Mouse (Mus musculus) heart, embryonic 16.5 days (tissue): Measurements from ENCODE around the gene Tcam1. TPM values are rescaled to one million over a fixed set of nuclear protein-coding genes. Genes with fewer than 3 reads are reported as not detected.

Source experiments
- ATAC-seq: fragments of 200-750 bp; cut with Nextera tagmentation; replicated peaks from 2 replicates; pipeline ENCODE4 v1.8.0; 2017; ENCODE audit warnings: moderate number of reproducible peaks; ENCODE audit not compliant: insufficient read depth, low FRiP score; ENCODE audit errors: extremely low read depth
- H3K27ac ChIP-seq: fragments of 300-500 bp; sonication (generic); 2 replicates; pipeline ENCODE4 v1.5.1; 2014; ENCODE audit warnings: mild to moderate bottlenecking, low read length, control low read depth, moderate library complexity
- H3K27me3 ChIP-seq: fragments of 300-500 bp; sonication (generic); 2 replicates; pipeline ENCODE4 v1.6.1; 2014; ENCODE audit warnings: low read length, mixed read lengths; ENCODE audit not compliant: control insufficient read depth, insufficient read depth
- H3K36me3 ChIP-seq: fragments of 300-500 bp; sonication (generic); 2 replicates; pipeline ENCODE4 v1.6.1; 2014; ENCODE audit not compliant: control insufficient read depth, insufficient read depth
- H3K4me1 ChIP-seq: fragments of 300-500 bp; sonication (generic); 2 replicates; pipeline ENCODE4 v1.6.1; 2014; ENCODE audit warnings: low read length, mixed read lengths; ENCODE audit not compliant: control insufficient read depth, insufficient read depth
- H3K4me2 ChIP-seq: fragments of 300-500 bp; sonication (generic); 2 replicates; pipeline ENCODE4 v1.6.1; 2014; ENCODE audit warnings: low read depth, mild to moderate bottlenecking, control low read depth, low read length
- H3K4me3 ChIP-seq: fragments of 300-500 bp; sonication (generic); 2 replicates; pipeline ENCODE4 v1.5.1; 2014; ENCODE audit warnings: mild to moderate bottlenecking, control low read depth, low read length
- H3K9ac ChIP-seq: fragments of 300-500 bp; sonication (generic); 2 replicates; pipeline ENCODE4 v1.6.1; 2014; ENCODE audit warnings: low read length, control low read depth
- H3K9me3 ChIP-seq: fragments of 300-500 bp; sonication (generic); replicated peaks from 2 replicates; pipeline ENCODE4 v1.6.1; 2016; ENCODE audit warnings: low read length; ENCODE audit not compliant: control insufficient read depth
- WGBS: fragments of 180-500 bp; shearing (Covaris S2); extraction: QIAGEN DNeasy Blood & Tissue Kit; methylation state at CpG from one replicate; pipeline ENCODE4 v1.1.7; 2014; 5-methylcytosine and 5-hydroxymethylcytosine counted together
- polyA plus RNA-seq: library from polyadenylated mRNA; unstranded; fragments of >200 nt; fragmentation: Nextera tagmentation; extraction: Ambion mirVana; gene quantifications from 2 replicates; pipeline ENCODE4 v1.2.1, GENCODE M21; 2015

The Tcam1 gene
- polyA plus RNA-seq, 1 experiment from 2014 or later, result 0.05 TPM

DNA sequence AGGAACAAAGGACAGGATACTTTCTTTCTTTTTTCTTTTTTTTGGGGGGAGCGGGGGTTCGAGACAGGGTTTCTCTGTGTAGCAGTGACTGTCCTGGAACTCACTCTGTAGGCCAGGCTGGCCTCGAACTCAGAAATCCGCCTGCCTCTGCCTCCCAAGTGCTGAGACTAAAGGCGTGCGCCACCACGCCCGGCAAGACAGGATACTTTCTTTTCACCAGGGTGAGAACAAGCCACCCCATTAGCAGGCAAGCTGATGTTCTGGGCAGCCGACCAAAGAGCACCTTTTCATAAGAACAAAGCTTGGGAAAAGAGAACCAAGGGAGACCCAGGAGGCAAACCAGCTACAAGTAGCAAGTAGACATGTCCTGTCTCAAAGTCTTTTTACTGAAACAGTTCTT lies 30.3 kb downstream of the Tcam1 start:
- H3K4me3 ChIP-seq, result no peak overlapping the region
- no peak overlapping the region for H3K4me2 ChIP-seq
- no peaks in the 10 kb centered on the region for H3K9me3 ChIP-seq
- no peak for ATAC-seq
- no peaks in the 10 kb centered on the region for H3K4me1 ChIP-seq
- H3K27me3 ChIP-seq, result no peaks in the 10 kb centered on the region
- 82% methylated on average over 9 of the region's 9 CpGs for WGBS
- H3K27ac ChIP-seq, result no peak overlapping the region
- no peaks in the 10 kb centered on the region for H3K36me3 ChIP-seq
- H3K9ac ChIP-seq, result no peak overlapping the region

DNA sequence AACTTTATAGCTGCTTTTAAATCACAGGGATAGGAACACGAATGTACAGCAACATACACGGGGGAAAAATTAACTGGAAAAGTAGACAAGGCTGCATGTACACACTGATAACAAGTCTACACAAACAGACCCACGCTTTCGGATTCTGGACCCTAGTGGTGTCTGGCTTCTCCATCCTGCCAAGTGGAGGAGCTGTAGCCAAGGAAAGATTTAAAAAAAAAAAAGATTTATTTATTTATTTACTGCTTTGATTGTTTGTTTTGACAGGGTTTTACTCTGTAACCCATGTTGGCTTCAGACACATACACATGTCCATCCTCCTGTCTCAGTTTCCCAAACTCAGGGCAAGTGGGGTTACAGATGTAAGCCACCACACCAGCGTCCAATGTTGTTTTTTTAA lies 31.0 kb downstream of the Tcam1 start:
- no peaks in the 10 kb centered on the region for H3K4me1 ChIP-seq

DNA sequence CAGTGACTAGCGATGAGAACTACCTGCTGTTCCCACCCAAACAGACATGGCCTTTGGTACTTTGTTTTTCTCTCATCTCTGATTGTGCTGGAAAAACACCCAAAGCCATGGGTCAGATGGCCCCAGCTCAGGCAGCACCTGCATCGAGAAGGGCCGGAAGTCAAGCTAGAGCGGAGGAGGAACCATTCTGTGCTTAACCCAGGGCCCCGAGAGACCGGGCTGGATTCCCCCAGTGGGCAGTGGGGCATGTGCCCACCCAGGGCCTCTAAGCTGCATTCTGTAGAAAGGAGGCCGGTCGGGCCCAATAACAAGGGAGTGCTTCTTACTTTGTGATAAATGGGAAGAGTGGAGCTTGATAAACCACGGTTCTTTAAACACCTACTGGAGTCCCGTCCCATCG lies 31.7 kb downstream of the Tcam1 start:
- no peak overlapping the region for H3K9ac ChIP-seq
- no peaks in the 10 kb centered on the region for H3K4me1 ChIP-seq
- no peaks in the 10 kb centered on the region for H3K27me3 ChIP-seq
- no peaks in the 10 kb centered on the region for H3K36me3 ChIP-seq
- no peaks in the 10 kb centered on the region for H3K9me3 ChIP-seq
- H3K27ac ChIP-seq, result no peak overlapping the region
- 76% methylated on average over 11 of the region's 11 CpGs for WGBS
- H3K4me2 ChIP-seq, result no peak overlapping the region
- no peak for ATAC-seq
- H3K4me3 ChIP-seq, result no peak overlapping the region

More for the DNA sequence above, 31.0 kb downstream of the Tcam1 start:
- Histone ChIP-seq H3K4me2 (no peak overlapping the region), H3K4me3 (no peak overlapping the region), H3K27ac (no peak overlapping the region), H3K9me3 (no peaks in the 10 kb centered on the region), H3K36me3 (no peaks in the 10 kb centered on the region), H3K9ac (no peak overlapping the region), H3K27me3 (no peaks in the 10 kb centered on the region)
- 51% methylated on average over 5 of the region's 5 CpGs for WGBS
- no peak for ATAC-seq

DNA sequence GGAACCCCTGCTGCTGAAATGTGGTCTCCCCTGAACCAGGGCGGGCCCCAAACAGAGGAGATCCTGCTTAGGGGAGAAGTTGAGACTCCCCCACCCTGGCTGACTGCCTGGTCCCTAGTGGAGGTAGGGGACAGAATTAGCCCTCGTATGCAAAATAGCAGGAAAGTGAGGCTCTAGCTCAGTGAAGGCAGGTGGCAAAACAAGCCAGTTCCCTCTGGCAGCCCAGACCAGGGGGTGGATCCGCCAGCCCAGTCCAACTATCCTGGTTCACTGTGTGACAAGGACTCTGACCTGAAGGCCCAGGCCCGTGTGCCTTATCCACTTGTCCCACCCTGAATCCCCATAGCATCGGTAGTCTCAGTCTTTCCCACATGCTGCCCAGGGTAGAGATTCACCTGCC lies 33.7 kb downstream of the Tcam1 start:
- no peaks in the 10 kb centered on the region for H3K4me1 ChIP-seq
- ATAC-seq, result no peak
- no peak overlapping the region for H3K27ac ChIP-seq
- H3K9ac ChIP-seq, result no peak overlapping the region
- no peaks in the 10 kb centered on the region for H3K9me3 ChIP-seq
- H3K4me3 ChIP-seq, result no peak overlapping the region
- 71% methylated on average over 5 of the region's 5 CpGs for WGBS
- no peak overlapping the region for H3K4me2 ChIP-seq
- no peaks in the 10 kb centered on the region for H3K27me3 ChIP-seq
- no peaks in the 10 kb centered on the region for H3K36me3 ChIP-seq

DNA sequence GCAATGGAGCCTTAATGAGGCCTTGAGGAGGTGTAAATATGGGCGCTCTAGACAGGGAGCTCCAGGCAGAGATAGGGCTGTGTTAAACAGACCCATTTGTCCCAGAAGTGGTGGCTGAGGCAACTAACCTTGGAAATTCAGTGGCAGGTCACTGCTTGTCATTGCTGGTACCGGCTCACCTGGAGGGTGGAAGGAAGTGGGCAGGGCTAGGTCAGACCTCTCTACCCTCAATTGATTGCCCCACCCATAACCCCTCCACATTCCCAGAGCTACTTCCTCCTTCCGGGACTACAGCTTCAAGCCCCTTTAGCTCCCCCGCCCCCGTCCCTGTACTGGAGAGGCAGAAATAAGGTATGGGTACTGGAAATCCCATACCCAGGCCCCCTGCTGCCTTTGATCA lies 37.1 kb downstream of the Tcam1 start:
- peak overlapping the region; percentile 15; the same call in 1 of the 2 replicates for H3K9ac ChIP-seq
- no peak overlapping the region for H3K27ac ChIP-seq
- ATAC-seq, result no peak
- H3K4me1 ChIP-seq, result no peaks in the 10 kb centered on the region
- H3K4me3 ChIP-seq, result peak overlapping the region; percentile 20; the same call in 1 of the 2 replicates
- no peaks in the 10 kb centered on the region for H3K27me3 ChIP-seq
- H3K4me2 ChIP-seq, result peak overlapping the region; percentile 36; the same call in 1 of the 2 replicates
- 57% methylated on average over 5 of the region's 5 CpGs for whole genome bisulfite sequencing
- H3K9me3 ChIP-seq, result no peaks in the 10 kb centered on the region
- H3K36me3 ChIP-seq, result no peaks in the 10 kb centered on the region

DNA sequence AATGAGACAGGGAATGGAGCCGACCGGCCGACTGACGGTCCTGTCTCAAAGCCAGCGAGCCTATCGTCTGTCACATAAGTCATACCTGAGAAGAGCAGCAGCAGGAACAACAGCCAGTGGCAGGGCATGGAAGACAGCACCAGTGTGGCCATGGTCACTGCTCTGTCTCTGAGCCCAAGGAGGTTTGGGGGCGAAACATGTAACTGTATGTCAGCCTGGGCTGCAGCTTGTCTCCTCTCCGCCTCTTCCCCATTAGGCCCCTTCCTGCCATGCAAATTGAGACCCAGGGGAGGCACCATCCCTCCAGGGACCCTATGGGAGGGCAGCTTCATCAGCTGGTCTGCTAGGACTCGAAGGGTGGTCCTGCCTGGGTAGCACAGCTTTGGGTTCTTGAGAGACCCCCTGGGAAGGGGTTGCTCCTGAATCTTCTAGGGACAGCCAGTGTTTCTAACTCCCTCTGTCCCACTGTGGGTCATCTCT lies 37.9 kb downstream of the Tcam1 start, which contains the start of gene Cd79b:
TSS of gene Cd79b (minus strand) at position 430 of the 480 bp plus-strand sequence.
- ATAC-seq, result no peak
- H3K9ac ChIP-seq, result peak within 1 kb of the TSS; percentile 15; the same call in 1 of the 2 replicates
- H3K4me3 ChIP-seq, result peak within 1 kb of the TSS; percentile 20; the same call in 1 of the 2 replicates
- H3K27ac ChIP-seq, result no peak within 1 kb of the TSS
- no peaks in the 10 kb centered on the region for H3K27me3 ChIP-seq
- H3K9me3 ChIP-seq, result no peaks in the 10 kb centered on the region
- no peaks in the 10 kb centered on the region for H3K36me3 ChIP-seq
- H3K4me2 ChIP-seq, result peak within 1 kb of the TSS; percentile 36
- WGBS, result 59% methylated on average over 9 of the region's 9 CpGs
- H3K4me1 ChIP-seq, result no peaks in the 10 kb centered on the region

DNA sequence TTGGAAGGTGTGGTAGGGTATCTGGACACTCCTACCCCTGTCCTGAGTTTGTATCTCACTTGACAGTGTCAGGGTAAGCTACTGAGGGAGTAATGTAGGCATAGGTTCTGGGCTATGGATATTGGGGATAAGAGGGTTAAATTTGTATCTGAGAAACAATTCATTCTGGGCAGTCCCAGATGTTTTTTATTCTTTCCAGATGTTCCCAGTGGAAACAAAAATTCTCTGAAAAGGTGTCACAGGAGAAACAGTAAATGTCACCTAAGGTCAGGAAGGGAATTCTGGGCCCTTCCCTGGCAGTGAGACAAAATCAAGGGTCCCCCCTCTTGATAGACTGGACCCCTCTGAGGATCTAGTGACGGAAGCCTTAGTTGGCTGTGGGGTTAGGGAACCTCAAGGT lies 39.9 kb downstream of the Tcam1 start:
- no peak for ATAC-seq
- H3K36me3 ChIP-seq, result no peaks in the 10 kb centered on the region
- 63% methylated on average over 1 of the region's 1 CpGs for WGBS

DNA sequence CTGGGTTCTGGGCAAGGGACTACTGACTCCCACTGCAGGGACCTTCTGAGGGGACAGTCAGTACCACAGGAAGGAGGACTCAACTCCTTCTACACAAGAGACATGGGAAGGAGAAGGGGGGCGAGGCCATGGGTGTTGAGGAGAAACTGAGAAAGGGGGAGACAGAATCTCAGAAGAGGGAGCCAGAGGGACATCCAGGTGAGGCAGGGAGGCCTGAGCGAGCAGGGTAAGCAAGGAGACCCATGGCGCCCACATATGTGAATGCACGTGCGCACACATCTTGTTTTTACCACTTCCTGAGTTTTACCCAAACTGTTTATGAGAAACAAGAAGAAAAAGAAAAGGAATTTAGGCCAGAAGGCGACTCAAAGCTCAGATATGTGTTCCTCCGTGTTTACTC lies 41.3 kb downstream of the Tcam1 start:
- Histone ChIP-seq H3K9ac (no peak overlapping the region), H3K4me2 (no peak overlapping the region), H3K9me3 (no peaks in the 10 kb centered on the region), H3K4me3 (no peak overlapping the region), H3K27ac (no peak overlapping the region), H3K36me3 (no peaks in the 10 kb centered on the region), H3K27me3 (no peaks in the 10 kb centered on the region), H3K4me1 (no peaks in the 10 kb centered on the region)
- ATAC-seq, result no peak
- WGBS, result 75% methylated on average over 7 of the region's 7 CpGs

More for the DNA sequence above, 39.9 kb downstream of the Tcam1 start:
- Histone ChIP-seq H3K27me3 (no peaks in the 10 kb centered on the region), H3K27ac (no peak overlapping the region), H3K4me1 (no peaks in the 10 kb centered on the region), H3K9me3 (no peaks in the 10 kb centered on the region), H3K4me3 (no peak overlapping the region), H3K9ac (no peak overlapping the region), H3K4me2 (no peak overlapping the region)

DNA sequence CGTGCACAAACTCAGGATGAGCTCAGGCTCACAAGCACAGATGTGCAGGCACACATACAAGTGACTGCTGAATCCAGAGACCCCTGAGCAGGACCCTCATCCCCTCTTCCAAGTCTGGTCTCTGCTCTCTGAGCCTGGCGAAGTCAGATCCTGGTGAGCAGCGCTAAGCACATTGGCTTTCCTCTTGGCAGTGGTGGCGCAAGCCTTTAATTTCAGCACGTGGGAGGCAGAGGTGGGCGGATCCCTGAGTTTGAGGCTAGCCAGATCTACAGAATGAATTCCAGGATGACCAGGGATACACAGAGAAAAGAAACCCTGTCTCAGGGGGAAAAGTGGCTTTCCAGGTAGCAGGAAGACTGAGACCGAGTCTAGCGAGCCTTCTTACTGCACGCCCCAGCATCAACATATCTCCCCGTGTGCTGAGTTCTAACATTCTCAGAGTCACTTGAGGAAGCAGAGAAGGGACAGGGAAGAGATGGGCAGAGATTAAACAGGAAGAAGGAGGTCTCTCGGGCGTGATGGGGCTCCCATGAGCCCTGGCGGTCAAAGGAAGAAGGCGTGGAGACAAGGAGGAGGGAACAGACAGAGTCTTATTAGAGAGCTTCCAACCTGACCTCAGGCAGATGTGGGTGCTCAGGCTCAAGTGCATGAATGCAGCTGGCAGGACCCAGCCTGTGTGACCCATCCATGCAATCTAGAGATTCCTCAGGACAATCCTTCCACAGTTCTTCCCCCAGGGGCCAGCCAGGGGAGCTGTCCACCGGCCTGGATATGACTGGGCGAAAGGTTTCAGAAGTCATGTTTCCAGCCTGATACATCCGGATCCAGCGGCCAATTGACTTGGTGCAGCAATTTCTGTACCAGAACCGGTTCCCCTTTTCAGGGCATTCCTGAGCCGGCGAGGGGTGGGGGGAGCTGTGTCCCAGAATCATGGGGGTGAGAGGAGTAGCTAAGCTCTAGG lies 42.2 kb downstream of the Tcam1 start:
- H3K4me1 ChIP-seq, result no peaks in the 10 kb centered on the region
- no peaks in the 10 kb centered on the region for H3K27me3 ChIP-seq
- ATAC-seq, result no peak
- H3K9me3 ChIP-seq, result no peaks in the 10 kb centered on the region
- WGBS, result 56% methylated on average over 21 of the region's 21 CpGs
- H3K27ac ChIP-seq, result no peak overlapping the region
- H3K9ac ChIP-seq, result no peak overlapping the region
- no peak overlapping the region for H3K4me2 ChIP-seq
- H3K36me3 ChIP-seq, result no peaks in the 10 kb centered on the region
- no peak overlapping the region for H3K4me3 ChIP-seq
